Mouse (Mus musculus) forelimb bud, embryonic 11.5 days (tissue): ENCODE data around the gene Neb.

Experiments
- DNase-seq: peaks from one replicate; pipeline ENCODE4 v3.0.0-alpha.2; 2012; ENCODE audit warnings: low read depth, low spot score

The Neb gene

GRCm38 (mm10) chr2:52374706-52375105 lies 3.6 kb downstream of the Neb start:
- no peak for DNase-seq

- peak; percentile 14 for DNase-seq
Measured at GRCm38 (mm10) chr2:52372480-52372879, 5.8 kb downstream of the Neb start.

- no peak for DNase-seq
Measured at GRCm38 (mm10) chr2:52372080-52372479, 6.2 kb downstream of the Neb start.

- no peak for DNase-seq
Measured at GRCm38 (mm10) chr2:52371066-52371465, 7.2 kb downstream of the Neb start.

- no peak for DNase-seq
Measured at GRCm38 (mm10) chr2:52369622-52370021, 8.7 kb downstream of the Neb start.

GRCm38 (mm10) chr2:52367665-52368064 lies 10.6 kb downstream of the Neb start:
- no peak for DNase-seq

GRCm38 (mm10) chr2:52367248-52367647 lies 11.0 kb downstream of the Neb start:
- DNase-seq: no peak

GRCm38 (mm10) chr2:52361086-52361485 lies 17.2 kb downstream of the Neb start:
- DNase-seq: no peak

- DNase-seq: no peak
Measured at GRCm38 (mm10) chr2:52359722-52360121, 18.6 kb downstream of the Neb start.

- no peak for DNase-seq
Measured at GRCm38 (mm10) chr2:52358156-52358555, 20.1 kb downstream of the Neb start.

- no peak for DNase-seq
Measured at GRCm38 (mm10) chr2:52351029-52351428, 27.2 kb downstream of the Neb start.

- no peak for DNase-seq
Measured at GRCm38 (mm10) chr2:52340990-52341389, 37.3 kb downstream of the Neb start.

GRCm38 (mm10) chr2:52335556-52335955 lies 42.7 kb downstream of the Neb start:
- DNase-seq: no peak

GRCm38 (mm10) chr2:52335087-52335486 lies 43.2 kb downstream of the Neb start:
- no peak for DNase-seq

GRCm38 (mm10) chr2:52333535-52333934 lies 44.7 kb downstream of the Neb start:
- DNase-seq: no peak

GRCm38 (mm10) chr2:52331761-52332160 lies 46.5 kb downstream of the Neb start:
- no peak for DNase-seq

GRCm38 (mm10) chr2:52327244-52327815 lies 50.9 kb downstream of the Neb start:
- DNase-seq: no peak

- DNase-seq: no peak
Measured at GRCm38 (mm10) chr2:52321866-52322265, 56.4 kb downstream of the Neb start.

- DNase-seq: no peak
Measured at GRCm38 (mm10) chr2:52320175-52320574, 58.1 kb downstream of the Neb start.

- no peak for DNase-seq
Measured at GRCm38 (mm10) chr2:52319020-52319567, 59.2 kb downstream of the Neb start.

GRCm38 (mm10) chr2:52317471-52317870 lies 60.8 kb downstream of the Neb start:
- DNase-seq: no peak

GRCm38 (mm10) chr2:52315737-52316136 lies 62.5 kb downstream of the Neb start:
- DNase-seq: no peak

GRCm38 (mm10) chr2:52314922-52315730 lies 63.1 kb downstream of the Neb start:
- DNase-seq: no peak
